Mouse (Mus musculus) 416B (cell line): Measurements from ENCODE around the gene Cd300lg.
A peak's percentile ranks its signal among the peaks of the same experiment; 100 is the strongest.

ENCODE experiments used
- DNase-seq: peaks from one replicate; pipeline ENCODE4 v3.0.0; 2011; ENCODE audit warnings: low read depth

Gene Cd300lg

DNA sequence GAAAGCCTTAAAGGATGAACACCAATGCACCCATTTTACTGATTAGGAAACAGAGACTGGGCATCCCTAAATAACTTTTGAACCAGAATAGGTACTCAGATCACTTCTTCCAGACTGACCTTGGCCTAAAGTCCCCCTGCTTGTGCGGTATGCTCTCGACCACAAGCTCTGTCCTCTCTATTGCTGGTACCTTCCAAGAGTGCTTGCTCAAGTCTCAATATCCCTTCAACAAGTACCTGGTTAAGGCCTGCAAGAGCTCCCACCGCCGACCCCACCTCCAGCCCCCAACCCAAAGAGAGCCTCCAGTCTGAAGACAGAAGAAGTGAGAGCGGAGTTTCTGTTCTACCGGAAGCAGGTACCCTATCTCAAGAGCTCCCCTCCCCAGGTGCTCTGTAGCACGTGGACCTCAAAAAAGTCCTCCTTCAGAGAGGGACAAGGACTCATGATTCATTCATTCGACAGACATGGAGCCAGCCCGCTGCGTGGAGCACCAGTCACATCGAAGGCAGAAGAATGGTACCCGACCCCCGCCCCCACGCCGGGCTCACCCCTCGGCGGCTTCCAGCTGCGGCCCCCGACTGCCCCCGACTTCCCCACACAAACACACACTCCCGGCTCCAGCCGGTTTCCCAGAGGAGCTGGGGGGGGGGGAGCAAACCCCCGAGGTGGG is 15.2 kb upstream of the Cd300lg start:
- DNase-seq: no peak

DNA sequence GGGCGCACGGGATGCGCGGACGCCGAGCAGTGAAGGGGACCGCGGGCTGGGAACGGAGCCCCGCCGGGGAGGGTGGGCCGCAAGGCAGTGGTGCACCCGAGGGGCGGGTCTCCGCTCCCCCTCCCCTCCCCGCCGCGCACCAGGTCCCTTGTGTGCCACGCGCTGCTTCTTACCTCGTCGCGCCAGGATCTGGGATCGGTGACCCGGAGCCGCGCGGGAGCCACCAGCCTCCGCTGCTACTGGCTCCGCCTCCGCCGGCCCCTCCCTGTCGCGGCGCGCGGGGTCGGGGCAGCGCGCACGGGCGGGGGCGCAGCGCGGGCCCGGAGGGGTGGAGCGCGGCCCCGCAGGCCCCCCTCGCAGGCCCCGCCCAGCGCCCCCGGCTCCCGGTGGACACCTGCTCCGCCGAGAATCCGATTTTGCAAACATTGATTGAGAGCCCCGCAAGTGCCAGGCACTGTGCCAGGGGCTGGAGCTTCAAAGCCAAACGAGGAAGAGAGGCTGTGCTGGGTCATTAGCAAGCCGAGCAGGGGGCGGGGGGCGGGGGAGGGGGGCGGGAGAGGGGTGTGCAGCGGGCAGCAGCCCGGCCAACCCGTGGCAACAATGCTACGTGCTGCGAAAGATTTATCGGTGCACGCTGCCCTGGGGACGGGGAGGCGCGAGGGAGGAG is 14.5 kb upstream of the Cd300lg start:
- DNase-seq: no peak

DNA sequence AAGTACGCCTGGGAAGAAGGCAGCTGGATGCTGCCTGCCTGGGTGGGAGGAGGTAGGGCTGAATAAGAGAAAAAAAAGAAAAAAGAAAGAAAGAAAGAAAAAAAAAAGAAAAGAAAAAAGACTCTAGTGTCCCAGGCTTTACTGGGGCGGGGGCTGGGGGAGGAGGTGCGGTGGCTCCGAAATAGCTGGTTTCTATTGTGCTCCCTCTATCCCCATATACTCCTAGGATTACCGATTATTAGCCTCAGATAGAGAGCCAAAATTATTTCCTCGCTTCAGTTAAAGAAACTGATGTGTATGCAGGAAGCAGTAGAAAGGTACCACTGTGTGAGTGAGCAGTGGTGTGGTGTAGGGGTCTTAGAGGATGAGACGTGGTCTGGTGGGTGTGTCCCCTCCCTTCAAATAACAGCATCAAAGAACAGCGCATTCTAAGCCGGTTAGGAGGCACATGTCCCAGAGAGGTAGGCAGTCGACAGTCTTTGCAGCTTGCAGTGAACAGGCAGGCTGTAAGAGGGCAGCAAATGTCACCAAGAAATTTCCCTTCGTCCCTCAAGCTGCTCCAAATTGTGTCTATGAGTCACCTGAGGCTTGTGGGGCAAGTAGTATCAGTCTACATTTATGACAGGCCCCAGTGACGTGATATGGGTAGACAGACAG is 13.8 kb upstream of the Cd300lg start:
- peak; percentile 50 for DNase-seq

DNA sequence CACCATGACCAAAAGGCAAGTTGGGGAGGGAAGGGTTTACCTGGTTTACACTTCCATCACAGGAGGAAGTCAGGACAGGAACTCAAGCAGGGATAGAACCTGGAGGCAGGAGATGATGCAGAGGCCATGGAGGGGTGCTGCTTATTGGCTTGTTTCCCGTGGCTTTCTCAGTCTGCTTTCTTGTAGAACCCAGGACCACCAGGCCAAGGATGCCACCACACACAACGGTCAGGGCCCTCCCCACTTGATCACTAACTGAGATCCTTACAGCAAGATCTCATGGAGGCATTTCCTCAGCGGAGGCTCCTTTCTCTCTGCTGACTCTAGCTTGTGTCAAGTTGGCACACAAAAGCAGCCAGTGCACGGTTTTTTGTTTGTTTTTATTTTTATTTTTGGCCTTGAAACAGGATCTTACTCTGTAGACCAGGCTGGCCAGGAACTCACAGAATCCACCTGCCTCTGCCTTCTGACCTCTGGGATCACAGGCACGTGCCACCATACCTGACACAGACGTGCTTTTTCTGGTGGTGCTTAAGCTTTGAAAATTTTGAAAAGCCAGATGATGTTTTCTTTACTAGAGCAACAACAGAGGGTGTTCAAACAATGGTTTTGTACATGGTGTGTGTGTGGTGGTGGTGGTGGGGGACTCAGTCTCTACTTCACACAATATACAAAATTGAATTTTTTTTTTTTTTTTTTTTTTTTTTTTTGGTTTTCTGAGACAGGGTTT is 13.1 kb upstream of the Cd300lg start, which contains the start of gene Mpp3:
Gene Mpp3, minus strand, starts transcription at position 375 of the 730 bp plus-strand sequence.
- no peak for DNase-seq

DNA sequence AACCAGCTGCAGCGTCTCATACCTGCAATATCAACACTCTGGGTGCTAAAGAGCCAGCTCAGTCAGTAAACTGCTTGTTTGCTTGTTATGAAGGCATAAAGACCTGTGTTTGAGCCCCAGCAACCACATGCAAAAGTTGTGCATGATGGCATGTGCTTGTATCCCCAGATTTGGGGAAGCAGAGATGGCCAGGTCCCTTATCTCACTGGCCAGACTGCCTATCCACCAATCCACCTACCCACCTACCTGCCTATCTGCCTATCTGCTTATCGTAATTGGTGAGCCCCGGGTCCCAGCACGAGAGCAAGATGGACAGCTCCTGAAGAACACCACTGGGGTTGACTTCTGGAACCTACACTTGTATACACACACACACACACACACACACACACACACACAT is 12.0 kb upstream of the Cd300lg start:
- peak; percentile 28 for DNase-seq

DNA sequence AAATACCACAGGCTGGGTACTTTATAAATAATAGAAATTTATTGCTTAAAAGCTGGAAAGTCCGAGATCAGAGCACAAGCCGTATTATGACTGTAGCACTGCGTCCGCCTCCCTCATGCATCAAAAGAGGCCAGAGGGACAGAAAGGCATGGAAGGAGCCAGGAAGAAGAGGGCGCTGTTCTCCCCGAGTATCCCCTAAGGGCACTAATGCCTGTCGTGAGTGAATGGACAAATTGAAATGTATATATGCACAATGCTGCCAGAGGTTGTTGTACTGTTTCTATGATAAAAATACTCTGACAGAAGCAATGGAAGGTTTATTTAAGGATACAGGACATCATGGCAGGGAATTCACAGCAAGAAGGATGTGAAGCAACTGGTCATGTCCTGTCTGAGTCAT is 11.3 kb upstream of the Cd300lg start:
- peak; percentile 65 for DNase-seq

DNA sequence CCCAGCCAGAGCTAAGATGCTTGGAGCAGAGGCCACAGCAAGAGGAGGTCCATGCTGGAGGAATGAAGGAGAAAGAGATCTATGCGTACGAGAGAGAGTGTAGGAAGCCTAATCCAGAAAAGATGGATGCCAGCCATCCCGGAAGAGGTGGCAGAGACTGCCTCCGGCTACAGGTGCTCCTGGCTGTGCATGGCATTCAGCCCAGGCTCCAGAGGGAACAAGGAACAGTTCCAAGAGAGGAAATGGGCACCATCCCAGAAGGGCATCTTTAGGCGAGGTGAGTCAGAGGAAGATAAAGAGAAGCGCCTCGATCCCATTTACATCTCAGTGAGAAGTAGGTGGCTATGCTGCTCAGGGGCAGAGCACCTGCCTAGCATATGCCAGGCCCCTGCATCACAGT is 10.2 kb upstream of the Cd300lg start:
- no peak for DNase-seq

DNA sequence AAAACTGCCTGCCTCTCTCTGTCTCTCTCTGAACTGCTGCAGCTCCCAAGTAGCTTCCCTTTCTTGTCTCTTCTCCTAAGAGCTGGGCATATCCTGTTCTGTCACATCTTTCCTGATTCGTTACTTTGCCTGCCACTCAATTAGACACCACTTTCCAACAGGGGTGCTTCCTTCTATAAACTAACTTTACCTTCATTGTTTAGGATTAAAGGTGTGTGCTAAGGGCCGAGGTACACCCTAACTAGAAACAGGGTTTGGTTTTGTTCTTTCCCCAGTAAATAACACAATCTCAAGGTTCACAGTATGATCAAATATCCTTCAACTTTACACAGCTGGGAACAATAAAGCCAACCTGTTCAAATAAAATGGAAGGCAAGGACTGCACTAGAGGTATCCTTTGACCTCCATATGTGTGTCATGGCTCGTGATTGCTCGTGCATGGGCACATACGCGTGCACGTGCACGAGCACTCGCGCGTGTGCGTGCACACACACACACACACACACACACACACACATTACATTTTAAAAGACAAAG is 8.2 kb upstream of the Cd300lg start:
- DNase-seq: peak; percentile 26

DNA sequence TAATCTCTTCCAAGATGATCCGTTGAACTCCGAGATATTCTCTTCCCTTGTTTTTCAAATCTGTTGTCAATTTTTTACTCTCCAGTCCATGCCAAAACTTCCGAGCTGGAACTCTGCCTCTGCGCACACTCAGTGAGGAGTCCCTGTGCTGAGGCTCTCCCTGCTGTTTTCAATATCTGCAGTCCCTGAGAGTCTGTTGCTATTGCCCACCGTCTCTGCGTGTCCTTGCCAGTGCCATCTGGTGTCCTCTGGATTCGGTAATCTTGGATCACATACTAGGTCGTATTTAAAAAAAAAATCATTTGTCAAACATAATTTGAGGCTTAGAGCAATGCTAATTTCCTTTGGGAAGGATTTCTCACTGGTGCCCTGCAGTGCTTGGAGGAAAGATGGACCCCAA is 6.4 kb upstream of the Cd300lg start:
- no peak for DNase-seq

DNA sequence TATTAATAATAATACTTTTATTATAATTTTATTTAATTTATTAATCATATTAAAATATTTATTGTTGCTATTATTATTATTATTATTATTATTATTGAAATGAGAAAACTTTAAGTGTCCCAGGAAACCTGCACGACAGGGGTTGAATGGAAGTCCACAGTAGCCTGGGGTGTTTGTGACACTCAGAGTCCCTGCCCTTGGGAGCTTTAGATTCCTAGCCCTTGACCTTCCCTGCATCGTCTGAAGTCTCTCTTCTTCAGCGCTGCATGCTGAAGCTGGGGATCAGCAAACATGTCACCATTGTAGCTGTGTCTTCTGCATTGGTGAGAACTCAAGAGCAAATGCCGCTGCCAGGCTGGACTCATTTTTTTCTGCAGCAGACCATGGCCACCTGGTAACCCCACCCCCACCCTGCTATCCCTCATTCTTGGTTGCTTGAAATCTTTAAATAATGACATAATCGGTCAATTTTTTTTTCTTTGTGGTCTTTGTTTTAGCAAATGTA is 5.8 kb upstream of the Cd300lg start:
- DNase-seq: no peak

DNA sequence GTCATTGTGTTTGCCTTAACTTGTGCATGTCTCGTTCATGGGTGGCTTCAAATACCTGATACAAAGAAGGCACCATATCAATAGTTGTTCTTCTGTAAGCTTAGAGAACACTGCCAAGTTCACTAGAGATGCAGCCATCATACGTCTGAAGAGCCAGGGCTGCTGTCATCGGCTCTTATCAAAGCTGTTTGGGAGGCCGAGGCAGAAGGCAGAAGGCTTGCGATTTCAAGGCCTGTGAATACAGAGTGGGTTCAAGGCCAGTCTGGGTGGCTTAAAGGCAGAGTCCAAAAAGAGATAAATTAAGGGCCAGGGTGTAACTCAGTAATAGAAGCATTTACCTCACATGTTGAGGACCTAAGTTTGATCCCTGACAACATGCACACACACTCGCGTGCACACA is 5.0 kb upstream of the Cd300lg start:
- no peak for DNase-seq

DNA sequence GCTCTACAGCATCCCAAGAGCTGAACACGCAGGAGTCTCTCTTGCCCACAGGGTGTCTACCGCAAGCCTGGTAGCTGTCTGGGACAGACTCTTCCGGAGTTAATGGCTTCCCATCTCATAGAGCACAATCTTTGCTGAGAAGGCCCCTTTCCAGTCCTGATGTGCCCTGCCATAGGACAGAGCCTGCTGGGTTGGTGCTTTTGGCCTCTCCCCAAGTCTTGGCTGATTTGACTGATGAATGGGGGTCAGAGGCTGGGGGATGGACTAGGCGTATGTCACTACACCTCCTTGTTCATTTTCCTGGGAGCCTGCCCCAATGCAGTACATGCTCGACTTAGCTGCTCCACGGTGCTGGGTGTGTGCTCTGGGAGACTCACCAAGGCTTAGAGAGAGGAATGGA is 3.5 kb upstream of the Cd300lg start:
- DNase-seq: no peak

DNA sequence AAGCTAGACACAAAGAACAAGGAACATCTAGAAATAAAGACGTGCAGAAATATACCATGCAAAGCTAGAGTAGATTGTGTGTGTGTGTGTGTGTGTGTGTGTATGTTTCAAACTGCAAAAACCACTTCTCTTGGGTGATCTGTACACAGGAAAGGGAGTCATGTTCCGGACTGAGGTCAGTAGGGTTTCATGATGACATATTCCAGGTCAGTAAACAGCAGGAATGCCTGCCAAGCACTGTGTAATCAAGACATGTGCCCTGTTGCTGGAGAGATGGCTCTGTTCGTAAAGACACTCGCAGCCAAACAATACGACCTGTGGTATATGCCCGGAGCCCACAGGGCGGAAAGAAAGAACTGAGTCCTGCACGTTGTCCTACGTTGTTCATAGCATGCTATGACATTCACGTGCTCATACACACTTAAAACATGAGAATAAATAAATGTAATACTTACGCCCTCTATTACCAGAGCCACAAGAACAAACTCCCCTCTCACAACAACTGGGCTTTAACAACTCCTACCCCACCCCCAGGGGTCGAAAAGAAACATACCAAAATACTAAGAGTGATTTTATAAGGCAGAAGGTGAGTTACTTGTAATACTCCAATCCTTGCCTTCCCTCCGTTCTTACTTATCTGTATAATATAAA is 1.7 kb upstream of the Cd300lg start:
- peak; percentile 59 for DNase-seq

DNA sequence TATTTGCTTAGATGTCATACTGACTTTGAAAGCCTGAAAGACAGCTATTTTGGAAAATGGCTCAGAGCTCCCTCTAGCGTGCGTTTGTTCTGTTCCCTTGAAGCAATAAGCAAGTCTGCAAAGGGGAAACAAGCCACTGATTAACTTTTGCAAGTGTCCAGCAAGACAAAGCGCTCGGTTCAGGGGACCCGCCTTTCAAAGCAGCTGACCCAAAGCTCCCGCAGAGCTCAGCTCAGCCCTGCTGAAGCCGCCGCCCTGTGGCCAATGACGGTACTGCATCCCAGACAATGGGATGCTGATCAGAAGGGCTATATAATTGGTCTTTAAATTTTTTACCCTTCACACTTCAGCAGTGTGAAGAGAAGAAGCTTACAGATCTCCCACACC is 1.2 kb upstream of the Cd300lg start:
- DNase-seq: peak; percentile 94

DNA sequence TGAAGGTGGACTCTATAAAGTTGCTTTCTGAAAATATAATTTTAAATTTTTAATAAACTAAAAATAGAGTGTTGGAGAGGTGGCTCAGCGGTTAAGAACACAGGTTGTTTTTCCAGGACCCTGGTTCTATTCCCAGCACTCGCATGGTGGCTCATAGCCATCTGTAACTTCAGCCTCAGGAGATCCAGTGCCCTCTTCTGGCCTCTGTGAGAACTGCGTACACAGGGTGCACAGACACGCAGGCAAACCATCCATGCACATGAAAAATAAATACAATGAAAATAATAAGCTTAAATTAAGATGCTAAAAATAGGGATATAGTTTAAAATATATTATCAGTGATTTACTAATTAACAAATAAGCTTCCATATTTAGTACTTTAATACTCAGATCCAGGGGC is 663 bp upstream of the Cd300lg start:
- peak; percentile 31 for DNase-seq

DNA sequence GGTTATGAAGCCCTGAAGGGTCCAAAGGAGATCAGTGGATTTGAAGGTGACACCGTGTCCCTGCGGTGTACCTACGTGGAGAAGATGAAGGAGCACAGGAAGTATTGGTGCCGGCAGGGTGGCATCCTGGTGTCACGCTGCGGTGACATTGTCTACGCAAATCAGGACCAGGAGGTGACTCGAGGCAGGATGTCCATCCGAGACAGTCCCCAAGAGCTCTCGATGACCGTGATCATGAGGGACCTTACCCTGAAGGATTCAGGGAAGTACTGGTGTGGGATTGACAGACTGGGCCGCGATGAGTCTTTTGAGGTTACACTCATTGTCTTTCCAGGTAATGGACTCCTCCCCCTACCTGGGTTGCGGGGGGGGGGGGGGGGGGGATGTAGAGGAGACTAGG is 1.7 kb downstream of the Cd300lg start:
- DNase-seq: no peak

DNA sequence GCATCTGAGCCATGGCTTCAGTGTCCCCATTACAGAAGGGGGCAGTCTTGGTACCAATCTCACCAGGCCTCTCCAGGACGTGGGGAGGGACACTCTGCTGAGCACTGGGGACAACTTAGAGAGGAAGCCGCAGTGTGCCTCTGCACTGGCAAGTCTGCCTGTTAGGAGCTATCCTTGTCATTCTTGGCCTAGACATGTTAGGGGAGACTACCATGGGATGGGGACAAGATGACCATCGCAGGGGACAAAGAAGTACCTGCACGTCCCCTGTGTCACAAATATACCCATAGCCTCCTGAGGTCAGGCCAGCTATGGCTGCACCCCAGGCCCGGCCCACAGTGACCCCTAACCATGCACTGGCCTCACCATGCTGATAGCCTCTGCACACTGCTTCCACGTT is 2.1 kb downstream of the Cd300lg start:
- no peak for DNase-seq

DNA sequence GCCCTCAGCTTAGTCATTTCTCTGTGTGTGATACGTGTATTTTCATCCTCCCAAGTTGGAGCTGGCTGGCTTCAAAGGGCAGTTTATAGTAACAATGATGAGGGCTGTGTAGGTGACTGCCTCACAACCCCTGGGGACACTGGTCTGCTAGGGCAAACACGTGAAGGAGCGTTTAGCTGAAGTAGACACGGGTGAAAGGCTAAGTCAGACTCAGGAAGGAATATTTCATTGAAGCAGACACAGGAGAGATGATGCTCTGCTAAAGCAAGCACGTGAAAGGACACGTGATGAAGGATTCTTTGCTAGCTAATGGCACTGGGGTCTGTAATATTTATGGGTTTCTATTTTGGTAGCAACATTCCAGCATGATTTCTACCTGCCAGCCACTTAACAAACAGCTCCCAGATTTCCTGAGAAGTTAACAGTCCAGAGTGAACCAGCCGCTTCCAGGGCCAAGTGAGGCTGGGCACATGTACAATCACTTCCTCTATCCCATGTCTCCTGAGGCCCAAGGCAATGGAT is 3.4 kb downstream of the Cd300lg start:
- DNase-seq: no peak

DNA sequence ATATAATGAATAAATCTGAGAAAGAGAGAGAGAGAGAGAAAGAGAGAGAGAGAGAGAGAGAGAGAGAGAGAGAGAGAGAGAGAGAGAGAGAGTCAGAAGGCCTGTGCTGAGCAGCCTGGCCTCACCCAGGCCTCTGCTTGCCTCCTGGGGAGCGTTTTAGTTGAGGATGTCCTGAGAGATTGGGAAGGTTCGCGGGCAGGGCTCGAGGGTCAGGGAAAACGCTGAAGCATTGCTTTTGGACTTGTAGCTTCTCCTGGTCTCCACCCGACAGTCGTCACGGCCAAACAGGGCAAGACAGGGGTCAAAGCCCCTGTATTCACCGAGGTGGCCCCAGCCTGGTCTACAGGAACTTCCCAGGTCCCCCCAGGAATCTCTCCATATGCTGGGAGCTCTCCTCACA is 5.3 kb downstream of the Cd300lg start:
- DNase-seq: no peak

DNA sequence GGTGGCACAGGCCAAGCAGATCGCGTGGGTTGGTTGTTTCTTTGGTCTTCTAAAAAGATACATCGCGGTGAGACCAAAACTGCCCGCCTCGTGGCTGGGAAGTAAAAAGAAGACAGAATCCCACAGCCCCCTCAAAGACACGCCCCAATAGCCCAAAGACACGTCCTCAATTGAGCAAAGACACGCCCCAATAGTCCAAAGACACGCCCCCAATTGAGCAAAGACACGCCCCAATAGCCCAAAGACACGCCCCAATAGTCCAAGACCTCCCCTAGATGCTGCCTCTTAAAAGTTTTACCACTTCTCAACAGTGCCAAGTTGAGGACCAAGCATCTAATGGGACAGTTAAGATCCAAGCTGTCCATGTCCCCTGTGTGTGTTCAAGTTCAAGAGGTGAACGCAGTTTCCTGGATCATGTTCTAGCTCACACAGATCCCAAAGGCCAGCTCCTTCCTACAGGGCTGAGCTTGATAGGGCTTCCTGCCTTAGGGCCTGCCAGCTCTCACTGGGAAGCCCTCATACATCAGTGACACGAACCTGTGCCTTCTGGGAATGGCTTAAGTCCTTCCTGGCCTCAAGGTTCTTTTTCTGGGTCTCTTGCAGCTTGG is 8.7 kb downstream of the Cd300lg start:
- no peak for DNase-seq

DNA sequence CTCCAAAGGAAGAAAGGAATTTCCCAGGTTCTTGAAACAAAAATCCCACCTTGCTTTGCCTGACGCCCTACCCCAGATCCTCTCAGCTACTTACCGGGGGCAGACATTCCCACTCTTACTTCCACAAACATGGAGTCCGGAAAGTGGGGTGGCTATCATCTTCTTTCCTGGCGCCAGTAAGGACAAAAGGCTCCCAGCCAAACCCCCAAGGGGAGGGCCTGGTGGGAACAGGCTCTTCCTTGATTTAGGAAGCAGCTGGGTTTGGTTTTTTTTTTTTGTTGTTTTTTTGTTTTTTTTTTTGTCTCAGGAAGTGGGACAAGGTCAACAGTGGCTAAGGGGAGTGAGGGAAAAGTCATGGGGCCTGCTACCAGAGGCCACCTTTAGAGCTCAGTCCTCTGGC is 10.2 kb downstream of the Cd300lg start:
- DNase-seq: no peak
